Mouse (Mus musculus) CH12.LX (cell line): ENCODE data around the gene Tjp3. TPM values are rescaled to one million over a fixed set of nuclear protein-coding genes. Genes with fewer than 3 reads are reported as not detected.

Experiments
- DNase-seq: peaks from one replicate; pipeline ENCODE4 v3.0.0-alpha.2; 2013; ENCODE audit errors: extremely low read depth
- H3K27ac ChIP-seq: 2 replicates; pipeline ENCODE4 v1.5.1; 2012; ENCODE audit warnings: low read depth, mild to moderate bottlenecking, control low read depth, moderate library complexity; ENCODE audit not compliant: insufficient read depth
- H3K27me3 ChIP-seq: replicated peaks from 2 replicates; pipeline ENCODE3; 2012; ENCODE audit warnings: inconsistent platforms
- H3K36me3 ChIP-seq, 2 experiments: replicated peaks in 1 of 2; 2 replicates each; pipeline versions ENCODE3 to v1.6.1; 2012; ENCODE audit warnings: inconsistent platforms in 1 of 2, low read length in 1 of 2, mild to moderate bottlenecking in 1 of 2, mixed read lengths in 1 of 2, moderate library complexity in 1 of 2; ENCODE audit not compliant: control insufficient read depth in 1 of 2, insufficient read depth in 1 of 2
- H3K4me1 ChIP-seq, 2 experiments: 2 replicates each; pipeline ENCODE4 v1.6.1; 2012; ENCODE audit warnings: inconsistent platforms in 1 of 2, moderate library complexity in 1 of 2; ENCODE audit not compliant: insufficient read depth in 2 of 2, control insufficient read depth in 1 of 2
- H3K4me2 ChIP-seq: 2 replicates; pipeline ENCODE4 v1.6.1; 2012; ENCODE audit warnings: low read depth, mild to moderate bottlenecking, control low read depth; ENCODE audit not compliant: poor library complexity, insufficient read depth, severe bottlenecking
- H3K4me3 ChIP-seq, 3 experiments: fragments of 150-350 bp in 1 of 3; sonication (generic) in 1 of 3; replicated peaks in 1 of 3; 2 replicates each; pipeline versions ENCODE3 to v1.5.1; 2011 to 2012; ENCODE audit warnings: low read depth in 2 of 3, low read length in 2 of 3, mild to moderate bottlenecking in 2 of 3, moderate library complexity in 2 of 3, control low read depth in 1 of 3, improper control_type of control experiment in 1 of 3, inconsistent platforms in 1 of 3, mixed read lengths in 1 of 3; ENCODE audit not compliant: poor library complexity in 1 of 3
- H3K79me2 ChIP-seq: replicated peaks from 2 replicates; pipeline ENCODE4 v1.6.1; 2012; ENCODE audit warnings: mild to moderate bottlenecking, moderate library complexity; ENCODE audit not compliant: control insufficient read depth, poor library complexity, insufficient read depth, severe bottlenecking; ENCODE audit errors: extremely low read depth
- H3K9ac ChIP-seq: 2 replicates; pipeline ENCODE4 v1.6.1; 2012; ENCODE audit warnings: low read depth, mild to moderate bottlenecking, control low read depth, moderate library complexity; ENCODE audit not compliant: insufficient read depth
- H3K9me3 ChIP-seq: replicated peaks from 2 replicates; pipeline ENCODE3; 2012; ENCODE audit warnings: low read length, inconsistent platforms, mixed read lengths
- BHLHE40 ChIP-seq: IDR thresholded peaks from 2 replicates; pipeline ENCODE4 v1.6.1; 2011; ENCODE audit warnings: mild to moderate bottlenecking, low read depth, low read length, improper control_type of control experiment
- CHD1 ChIP-seq: IDR thresholded peaks from 2 replicates; pipeline ENCODE4 v1.6.1; 2012; ENCODE audit warnings: low read depth, low read length, improper control_type of control experiment, inconsistent platforms
- CHD2 ChIP-seq: IDR thresholded peaks from 2 replicates; pipeline ENCODE4 v1.6.1; 2011; ENCODE audit warnings: low read length, improper control_type of control experiment
- CTCF ChIP-seq, 2 experiments: IDR thresholded peaks in 1 of 2; conservative IDR thresholded peaks in 1 of 2; 2 replicates each; pipeline ENCODE4 v1.5.1; 2011 to 2012; ENCODE audit warnings: low read depth in 2 of 2, low read length in 2 of 2, improper control_type of control experiment in 1 of 2, inconsistent platforms in 1 of 2, mild to moderate bottlenecking in 1 of 2, moderate library complexity in 1 of 2
- E2F4 ChIP-seq: IDR thresholded peaks from 2 replicates; pipeline ENCODE4 v1.6.1; 2011; ENCODE audit warnings: low read depth, low read length, improper control_type of control experiment; ENCODE audit not compliant: insufficient replicate concordance
- ELF1 ChIP-seq: IDR thresholded peaks from 2 replicates; pipeline ENCODE4 v1.6.1; 2014; ENCODE audit warnings: low read depth, mild to moderate bottlenecking, inconsistent platforms, low read length, improper control_type of control experiment
- EP300 ChIP-seq: IDR thresholded peaks from 2 replicates; pipeline ENCODE4 v1.6.1; 2011; ENCODE audit warnings: low read length, improper control_type of control experiment
- ETS1 ChIP-seq: conservative IDR thresholded peaks from 2 replicates; pipeline ENCODE4 v1.6.1; 2012; ENCODE audit warnings: low read depth, mild to moderate bottlenecking, inconsistent platforms, low read length, improper control_type of control experiment, moderate library complexity
- GABPA ChIP-seq: IDR thresholded peaks from 2 replicates; pipeline ENCODE4 v1.6.1; 2012; ENCODE audit warnings: low read depth, low read length, improper control_type of control experiment, inconsistent platforms; ENCODE audit not compliant: insufficient replicate concordance
- HCFC1 ChIP-seq: IDR thresholded peaks from 2 replicates; pipeline ENCODE4 v1.6.1; 2012; ENCODE audit warnings: low read depth, mild to moderate bottlenecking, inconsistent platforms, low read length, improper control_type of control experiment
- IRF4 ChIP-seq: IDR thresholded peaks from 2 replicates; pipeline ENCODE4 v1.6.1; 2014; ENCODE audit warnings: low read depth, mild to moderate bottlenecking, inconsistent platforms, low read length, improper control_type of control experiment
- JUN ChIP-seq: IDR thresholded peaks from 2 replicates; pipeline ENCODE4 v1.6.1; 2011; ENCODE audit warnings: low read depth, mild to moderate bottlenecking, low read length, improper control_type of control experiment, moderate library complexity; ENCODE audit not compliant: insufficient read depth
- JUND ChIP-seq: conservative IDR thresholded peaks from 2 replicates; pipeline ENCODE4 v1.6.1; 2011; ENCODE audit warnings: low read depth, low read length, improper control_type of control experiment
- KAT2A ChIP-seq: IDR thresholded peaks from 2 replicates; pipeline ENCODE4 v1.6.1; 2012; ENCODE audit warnings: low read length, improper control_type of control experiment, inconsistent platforms; ENCODE audit not compliant: insufficient replicate concordance
- MAFK ChIP-seq: IDR thresholded peaks from 2 replicates; pipeline ENCODE4 v1.6.1; 2011; ENCODE audit warnings: low read length, improper control_type of control experiment; ENCODE audit not compliant: insufficient replicate concordance
- MAX ChIP-seq: IDR thresholded peaks from 2 replicates; pipeline ENCODE4 v1.6.1; 2011; ENCODE audit warnings: low read length, improper control_type of control experiment
- MAZ ChIP-seq: IDR thresholded peaks from 2 replicates; pipeline ENCODE4 v1.6.1; 2012; ENCODE audit warnings: low read depth, mild to moderate bottlenecking, inconsistent platforms, low read length, improper control_type of control experiment, moderate library complexity
- MEF2A ChIP-seq: IDR thresholded peaks from 2 replicates; pipeline ENCODE4 v1.6.1; 2014; ENCODE audit warnings: low read depth, mild to moderate bottlenecking, inconsistent platforms, low read length, improper control_type of control experiment, borderline replicate concordance
- MXI1 ChIP-seq: IDR thresholded peaks from 2 replicates; pipeline ENCODE4 v1.6.1; 2011; ENCODE audit warnings: mild to moderate bottlenecking, low read depth, low read length, improper control_type of control experiment
- MYC ChIP-seq: IDR thresholded peaks from 2 replicates; pipeline ENCODE4 v1.6.1; 2011; ENCODE audit warnings: low read depth, mild to moderate bottlenecking, improper control_type of control experiment, low read length
- NELFE ChIP-seq: IDR thresholded peaks from 2 replicates; pipeline ENCODE4 v1.6.1; 2011; ENCODE audit warnings: low read depth, low read length, improper control_type of control experiment
- NRF1 ChIP-seq: IDR thresholded peaks from 2 replicates; pipeline ENCODE4 v1.6.1; 2014; ENCODE audit warnings: low read depth, mild to moderate bottlenecking, inconsistent platforms, low read length, improper control_type of control experiment, moderate library complexity
- PAX5 ChIP-seq: IDR thresholded peaks from 2 replicates; pipeline ENCODE4 v1.6.1; 2012; ENCODE audit warnings: low read length, inconsistent platforms, mixed read lengths
- POLR2A ChIP-seq: IDR thresholded peaks from 2 replicates; pipeline ENCODE4 v1.6.1; 2011; ENCODE audit warnings: low read depth, mild to moderate bottlenecking, improper control_type of control experiment, low read length
- POLR2AphosphoS2 ChIP-seq: IDR thresholded peaks from 2 replicates; pipeline ENCODE4 v1.6.1; 2011; ENCODE audit warnings: low read depth, low read length, improper control_type of control experiment
- RAD21 ChIP-seq: IDR thresholded peaks from 2 replicates; pipeline ENCODE4 v1.6.1; 2011; ENCODE audit warnings: low read depth, mild to moderate bottlenecking, low read length, improper control_type of control experiment, moderate library complexity
- RCOR1 ChIP-seq: conservative IDR thresholded peaks from 2 replicates; pipeline ENCODE4 v1.6.1; 2012; ENCODE audit warnings: low read depth, mild to moderate bottlenecking, inconsistent platforms, low read length, improper control_type of control experiment
- SIN3A ChIP-seq: IDR thresholded peaks from 2 replicates; pipeline ENCODE4 v1.6.1; 2012; ENCODE audit warnings: low read length, improper control_type of control experiment, inconsistent platforms
- TBP ChIP-seq: conservative IDR thresholded peaks from 2 replicates; pipeline ENCODE4 v1.6.1; 2011; ENCODE audit warnings: low read depth, low read length, improper control_type of control experiment
- TCF12 ChIP-seq: IDR thresholded peaks from 2 replicates; pipeline ENCODE4 v1.6.1; 2014; ENCODE audit warnings: low read depth, mild to moderate bottlenecking, inconsistent platforms, low read length, improper control_type of control experiment
- UBTF ChIP-seq: IDR thresholded peaks from 2 replicates; pipeline ENCODE4 v1.6.1; 2012; ENCODE audit warnings: low read depth, mild to moderate bottlenecking, inconsistent platforms, low read length, improper control_type of control experiment, moderate library complexity
- USF1 ChIP-seq: IDR thresholded peaks from 2 replicates; pipeline ENCODE4 v1.6.1; 2014; ENCODE audit warnings: low read depth, mild to moderate bottlenecking, inconsistent platforms, low read length, improper control_type of control experiment
- USF2 ChIP-seq: conservative IDR thresholded peaks from 2 replicates; pipeline ENCODE4 v1.6.1; 2011; ENCODE audit warnings: low read depth, low read length, improper control_type of control experiment
- ZC3H11A ChIP-seq: IDR thresholded peaks from 2 replicates; pipeline ENCODE4 v1.6.1; 2012; ENCODE audit warnings: low read depth, mild to moderate bottlenecking, inconsistent platforms, low read length, improper control_type of control experiment
- ZKSCAN1 ChIP-seq: IDR thresholded peaks from 2 replicates; pipeline ENCODE4 v1.6.1; 2012; ENCODE audit warnings: low read depth, inconsistent platforms, low read length, improper control_type of control experiment, borderline replicate concordance
- ZMIZ1 ChIP-seq: IDR thresholded peaks from 2 replicates; pipeline ENCODE4 v1.6.1; 2012; ENCODE audit warnings: low read depth, mild to moderate bottlenecking, inconsistent platforms, low read length, improper control_type of control experiment
- ZNF384 ChIP-seq: IDR thresholded peaks from 2 replicates; pipeline ENCODE4 v1.6.1; 2012; ENCODE audit warnings: low read depth, low read length, improper control_type of control experiment, inconsistent platforms
- dilution Hi-C: fragments of 300-500 bp; cut with MboI; formaldehyde crosslinking; loops from 2 replicates; pipeline ENCODE4 v1.14.3; 2020; ENCODE audit warnings: low sequenced_read_pairs; ENCODE audit not compliant: extremely low pct_unique_long_range_greater_than_20kb, extremely low pct_ligation_motif_present
- in situ Hi-C: fragments of 300-500 bp; cut with MboI; formaldehyde crosslinking; loops from 3 replicates; pipeline ENCODE4 v1.14.3; 2019; ENCODE audit warnings: low sequenced_read_pairs, low pct_ligation_motif_present, low pct_unique_long_range_greater_than_20kb, mixed read lengths
- polyA plus RNA-seq: library from polyadenylated mRNA; unstranded; fragments of >175 nt; gene quantifications from 2 replicates; pipeline ENCODE4 v1.2.1, GENCODE M21; 2012; ENCODE audit warnings: low read depth; ENCODE audit not compliant: insufficient read length
- total RNA-seq, 2 experiments: library from RNA; depleted of rRNA; stranded (reverse); fragments of 300-350 nt in 1 of 2; fragments of >200 nt in 1 of 2; gene quantifications; 2 replicates each; pipeline ENCODE4 v1.2.3; 2012 to 2014

Gene Tjp3
- total and polyA plus RNA-seq, 3 experiments, result 0.42 to 7.2 (median 0.76) TPM

- in situ Hi-C loops, result no loop called here
- Histone ChIP-seq H3K27me3 (no peaks in the 10 kb centered on the region), H3K79me2 (peaks cover 17% of the 10 kb centered on the region), H3K4me3 (peak within 1 kb of the TSS; percentile 84 to 98 (median 96)), H3K9ac (peak within 1 kb of the TSS; percentile 95), H3K4me1 (peaks cover 16 to 58% of the 10 kb centered on the region in 2 experiments), H3K9me3 (no peaks in the 10 kb centered on the region), H3K27ac (peak within 1 kb of the TSS; percentile 7; the same call in 1 of the 2 replicates), H3K4me2 (peak within 1 kb of the TSS; percentile 77), H3K36me3 (peaks cover 47 to 63% of the 10 kb centered on the region in 2 experiments)
- dilution Hi-C loops, result no loop called here
- DNase-seq, result peak; percentile 95
- TF ChIP-seq USF1 (no peak; the same call in 1 of the 2 replicates), CHD1 (no peak), USF2 (no peak), MXI1 (peak; percentile 83), RAD21 (no peak), SIN3A (peak; percentile 93), ELF1 (peak; percentile 94), MAZ (0 out of 2 replicates have a peak, but pooled peaks have one; percentile 53), ZMIZ1 (peak; percentile 65; the same call in 1 of the 2 replicates), IRF4 (peak; percentile 54; the same call in 1 of the 2 replicates), E2F4 (no peak), JUN (peak; percentile 3; the same call in 1 of the 2 replicates), HCFC1 (peak; percentile 98), MAX (peak; percentile 94), ZKSCAN1 (no peak), ETS1 (peak; percentile 57; the same call in 1 of the 2 replicates), ZC3H11A (no peak), GABPA (peak; percentile 34; the same call in 1 of the 2 replicates), MEF2A (peak; percentile 70; the same call in 1 of the 2 replicates), BHLHE40 (peak; percentile 100), CTCF (conservative IDR thresholded peaks at IDR 0.05 in 1 of 2, IDR thresholded peaks at IDR 0.05 in 1 of 2; ENCODE audit: low read depth in 2 of 2, low read length in 2 of 2) (no peak), CHD2 (no peak; the same call in 1 of the 2 replicates), NELFE (peak; percentile 85), JUND (no peak), TCF12 (peak; percentile 85), ZNF384 (peak; percentile 50), KAT2A (peak; percentile 89; the same call in 1 of the 2 replicates), RCOR1 (no peak), MYC (peak; percentile 97), PAX5 (no peak), EP300 (no peak), MAFK (no peak), UBTF (no peak), NRF1 (peak; percentile 98), POLR2A (peak; percentile 82; the same call in 1 of the 2 replicates), POLR2AphosphoS2 (peak; percentile 86; the same call in 1 of the 2 replicates), TBP (peak; percentile 70; the same call in 1 of the 2 replicates)
Observed at GRCm38 (mm10) chr10:81266211-81267105, 24.9 kb downstream of the Tjp3 start, which contains the start of the genes Mrpl54 and Apba3. Gene Mrpl54 (minus strand): TSS chr10:81266934. Gene Apba3 (plus strand): TSS chr10:81266960.
